Mouse (Mus musculus) WW6 (cell line): ENCODE measurements around the gene Ptpn3.

Experiments used
- DNase-seq: peaks from one replicate; pipeline ENCODE4 v3.0.0-alpha.2; 2013; ENCODE audit warnings: low read depth, low spot score

Ptpn3 gene

DNA sequence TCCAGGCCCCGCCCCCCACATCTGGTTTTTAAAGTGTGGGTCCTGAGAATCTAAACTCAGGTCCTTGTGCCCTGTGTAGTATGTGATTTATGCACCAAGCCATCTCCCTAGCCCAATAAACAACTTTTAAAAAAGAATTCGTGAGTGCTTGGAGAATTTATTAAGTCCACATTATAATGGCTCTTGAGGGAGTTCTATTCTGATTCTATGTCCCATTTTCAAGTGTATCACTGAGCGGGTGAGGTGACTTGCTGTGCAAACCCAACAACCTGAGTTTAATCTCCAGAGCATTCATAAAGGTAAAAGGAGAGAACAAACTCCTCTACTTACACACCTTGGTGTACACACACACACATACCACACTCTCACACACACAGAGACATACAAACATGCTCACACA is 133.0 kb downstream of the Ptpn3 start:
- DNase-seq: no peak

GRCm38 (mm10) chr4:57168277-57168676 is 133.4 kb downstream of the Ptpn3 start:
- DNase-seq: no peak

- no peak for DNase-seq
Observed at GRCm38 (mm10) chr4:57166922-57167870, 134.4 kb downstream of the Ptpn3 start.

DNA sequence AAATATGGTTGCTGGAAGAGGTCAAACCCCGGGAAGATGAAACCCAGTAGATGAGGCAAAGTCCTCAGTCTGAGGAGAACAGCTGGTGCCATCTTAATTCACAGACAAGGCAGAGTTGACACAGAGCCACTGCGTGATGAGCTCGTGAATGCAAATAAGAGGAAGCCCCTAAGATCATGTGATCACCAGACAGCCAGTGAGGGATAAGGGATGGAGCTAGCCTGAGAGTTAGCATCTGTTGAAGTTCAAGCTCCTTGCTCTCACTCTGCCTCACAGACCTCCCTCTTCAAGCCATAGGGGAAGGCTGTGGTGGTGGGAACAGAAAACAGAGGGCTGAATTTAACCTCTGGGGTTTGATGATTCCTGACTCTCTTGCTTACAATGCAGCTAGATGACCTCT is 136.0 kb downstream of the Ptpn3 start:
- DNase-seq: no peak

- no peak for DNase-seq
Observed at GRCm38 (mm10) chr4:57164578-57165210, 136.9 kb downstream of the Ptpn3 start.

- DNase-seq: peak; percentile 61
Observed at GRCm38 (mm10) chr4:57162789-57163722, 138.6 kb downstream of the Ptpn3 start.

DNA sequence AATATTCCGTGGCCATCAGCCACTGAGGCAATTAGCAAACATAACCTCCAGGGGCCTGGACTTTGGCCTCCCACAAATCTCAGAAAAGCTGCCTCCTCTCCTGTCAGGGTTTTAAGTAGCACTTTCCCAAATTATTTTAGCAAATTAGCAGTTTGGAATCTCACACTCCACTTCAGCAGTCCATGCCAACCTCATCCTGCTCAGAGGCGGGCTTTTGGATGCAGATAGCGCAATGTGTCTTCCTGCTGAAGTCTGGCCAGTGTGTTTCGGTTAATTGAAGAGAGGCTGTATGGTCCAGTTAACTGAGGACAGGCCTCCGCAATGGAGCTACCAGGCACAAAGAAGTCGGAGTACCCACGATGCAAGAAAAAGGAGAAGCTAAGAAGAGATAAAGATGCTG is 141.1 kb downstream of the Ptpn3 start:
- DNase-seq: no peak

GRCm38 (mm10) chr4:57156549-57157169 is 145.0 kb downstream of the Ptpn3 start:
- no peak for DNase-seq

GRCm38 (mm10) chr4:57153838-57154237 is 147.8 kb downstream of the Ptpn3 start:
- no peak for DNase-seq

- DNase-seq: no peak
Observed at GRCm38 (mm10) chr4:57153068-57153835, 148.4 kb downstream of the Ptpn3 start.

- no peak for DNase-seq
Observed at GRCm38 (mm10) chr4:57148182-57148581, 153.5 kb downstream of the Ptpn3 start.

DNA sequence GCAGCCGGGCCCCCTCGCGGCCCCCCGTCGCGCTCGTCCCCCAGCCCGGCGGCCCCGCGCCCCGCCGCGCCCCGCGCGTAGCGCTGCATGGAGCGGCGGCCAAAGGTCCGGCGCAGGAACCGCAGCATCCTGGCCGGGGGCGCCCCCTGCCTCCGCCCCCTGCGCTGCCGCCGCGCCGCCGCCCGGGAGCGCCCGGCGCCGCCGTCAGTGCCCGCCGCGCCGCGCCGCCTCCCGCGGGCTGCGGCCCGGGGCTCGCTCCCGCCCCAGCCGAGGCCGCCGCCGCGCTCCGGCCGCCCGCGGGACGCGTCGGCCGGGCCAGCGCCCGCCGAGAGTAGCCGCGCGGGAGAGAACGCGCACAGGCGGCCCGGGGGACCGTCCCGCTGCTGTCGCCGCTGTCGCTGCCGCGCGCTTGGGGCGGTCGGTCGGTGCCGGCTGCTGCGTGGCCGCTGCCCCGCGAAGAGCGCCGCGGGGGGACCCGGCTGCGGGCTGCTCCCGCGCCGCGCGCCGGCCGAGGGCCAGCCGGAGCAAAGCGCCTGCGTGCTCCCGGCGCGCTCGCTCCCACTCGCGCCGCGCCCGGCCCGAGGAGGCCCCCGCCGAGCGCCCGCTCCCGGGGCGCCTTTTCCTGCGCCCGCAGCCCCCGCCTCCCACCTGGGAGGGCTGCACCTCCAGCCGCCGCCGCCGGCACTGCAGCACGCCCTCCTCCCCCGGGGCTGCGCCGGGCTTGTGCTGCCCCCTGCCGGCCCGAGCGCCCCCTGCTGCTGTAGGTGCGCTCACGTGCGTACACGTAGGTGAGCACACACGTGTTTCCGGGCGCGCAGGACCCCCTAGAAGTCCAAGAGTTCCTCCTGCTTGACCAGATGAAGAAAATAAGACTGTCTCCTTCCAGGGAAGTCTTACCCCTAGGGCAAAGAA is 158.4 kb downstream of the Ptpn3 start, which contains the start of gene Epb41l4b:
Gene Epb41l4b (minus strand): TSS at position 412 of the 912 bp plus-strand sequence.
- DNase-seq: peak; percentile 59

DNA sequence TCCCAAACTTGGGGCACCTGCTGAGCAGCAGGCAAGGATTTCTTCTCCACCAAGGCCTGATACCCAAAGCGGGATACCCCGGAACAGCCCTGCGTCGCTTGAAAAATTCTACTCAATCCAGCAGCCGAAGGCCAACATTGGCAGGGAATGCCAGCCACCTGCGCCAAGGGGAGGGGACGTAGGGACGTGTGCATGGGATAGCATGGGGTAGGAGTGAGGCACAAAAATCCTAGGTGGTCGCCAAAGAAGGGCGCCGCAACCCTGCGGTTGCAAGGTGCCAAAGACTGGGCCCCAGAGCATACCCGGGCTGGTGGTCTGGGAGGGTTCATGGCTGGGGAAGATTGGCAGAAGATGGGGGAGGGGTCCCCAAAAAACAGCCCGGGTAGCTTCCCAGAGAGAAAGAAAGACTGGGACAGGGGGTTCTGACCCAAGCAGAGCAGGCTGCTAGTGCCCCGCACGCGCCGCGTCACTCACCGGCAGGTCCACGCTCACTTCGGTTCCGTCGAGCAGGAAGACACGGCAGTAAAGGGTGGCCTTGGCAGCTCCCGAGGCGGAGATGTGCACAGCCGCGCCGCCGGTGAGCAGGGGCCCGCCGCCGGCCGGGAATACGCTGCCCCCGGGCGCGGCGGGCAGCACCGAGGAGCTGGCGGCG is 159.1 kb downstream of the Ptpn3 start:
- DNase-seq: no peak

DNA sequence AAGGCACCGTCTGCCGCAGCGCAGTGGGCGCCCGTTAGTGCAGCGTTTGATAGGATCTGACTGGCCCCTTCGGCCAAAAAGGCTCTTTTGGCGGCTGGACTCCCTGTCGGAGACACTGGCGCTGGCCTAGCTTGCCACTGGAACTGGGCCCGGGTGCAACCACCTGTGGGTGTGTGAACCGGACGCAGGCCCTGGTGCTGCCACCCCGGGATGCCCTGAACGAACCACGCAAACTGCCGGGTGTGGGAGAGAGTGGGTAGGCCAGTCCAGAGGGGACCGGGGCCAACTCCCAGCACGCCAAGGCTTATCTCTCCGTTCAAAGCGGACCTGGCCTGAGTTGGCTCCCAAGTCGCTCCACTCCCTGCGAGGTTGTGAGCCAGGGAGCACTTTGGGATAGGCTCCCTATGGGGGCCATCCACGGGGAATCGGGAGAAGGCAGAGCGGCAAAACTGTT is 159.7 kb downstream of the Ptpn3 start:
- no peak for DNase-seq

GRCm38 (mm10) chr4:57140992-57141717 is 160.5 kb downstream of the Ptpn3 start:
- no peak for DNase-seq
